Mouse (Mus musculus): ENCODE measurements around the gene Pacrg. TPM values are rescaled to one million over a fixed set of nuclear protein-coding genes. Genes with fewer than 3 reads are reported as not detected.

Gene Pacrg
- 0.89 TPM in 1 of 2 replicates, not detected in the other for total RNA-seq (2017)

DNA sequence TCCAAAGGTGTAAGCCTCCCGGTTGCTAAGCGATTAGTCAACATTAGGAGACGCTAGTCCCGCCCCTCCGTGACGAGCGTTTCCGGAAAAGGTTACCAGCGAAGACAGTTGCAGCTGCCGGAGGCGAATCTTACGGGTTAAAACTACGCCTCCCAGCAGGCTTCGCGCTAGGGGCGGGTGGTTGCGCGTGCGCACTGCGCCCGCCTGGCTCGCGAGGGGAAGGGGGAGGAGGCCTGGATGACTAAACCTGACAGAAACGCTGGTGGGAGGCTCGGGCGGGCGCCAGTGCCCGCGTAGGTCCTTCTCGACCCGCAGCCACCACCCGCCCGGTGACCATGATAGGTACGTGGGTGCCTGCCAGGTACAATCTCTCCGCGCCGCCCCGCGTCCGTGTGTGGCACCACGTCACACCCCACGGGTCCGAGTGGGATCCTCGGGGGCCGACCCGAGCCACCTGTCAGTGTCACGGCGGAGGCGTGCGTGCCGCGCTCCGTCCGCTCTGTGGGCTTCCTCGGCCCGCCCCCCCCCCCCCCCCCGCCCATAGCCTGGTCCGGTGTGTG is at the start of gene Pacrg, which contains the start of gene Prkn:
TSS of gene Pacrg (minus strand) at position 164 of the 560 bp plus-strand sequence.
TSS of gene Prkn (plus strand) at position 237 of the 560 bp plus-strand sequence.
- ATAC-seq (replicated peaks in 1 of 2; ENCODE audit: insufficient read depth in 1 of 2, low FRiP score in 2 of 2, low TSS enrichment in 1 of 2, low read depth in 1 of 2, poor library complexity in 2 of 2, severe bottlenecking in 2 of 2): peak; percentile 97

- ATAC-seq (replicated peaks in 1 of 2; ENCODE audit: insufficient read depth in 1 of 2, low FRiP score in 2 of 2, low TSS enrichment in 1 of 2, low read depth in 1 of 2, poor library complexity in 2 of 2, severe bottlenecking in 2 of 2): no peak
These were observed 47.8 kb upstream of the Pacrg start for GRCm38 (mm10) chr17:10887924-10888323.

DNA sequence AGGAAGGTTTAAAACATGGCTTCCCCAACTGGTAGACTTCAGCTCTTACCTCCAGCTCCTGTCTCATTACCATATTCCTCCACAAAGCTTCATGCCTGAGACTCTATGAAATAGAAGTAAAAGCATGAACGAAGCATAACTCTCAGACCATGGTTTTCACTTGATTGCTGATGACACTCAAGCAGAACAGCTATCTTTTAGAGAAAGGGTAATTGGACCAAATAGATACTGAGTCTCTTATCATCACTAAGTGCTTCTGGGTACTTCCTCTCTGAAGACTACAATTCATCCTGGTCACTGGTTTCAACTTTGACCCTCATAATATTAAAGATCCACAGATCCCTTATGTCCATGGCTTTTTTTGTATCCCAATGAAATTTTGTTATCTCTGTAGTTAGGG is 42.1 kb upstream of the Pacrg start:
- no peak for ATAC-seq (replicated peaks in 1 of 2; ENCODE audit: insufficient read depth in 1 of 2, low FRiP score in 2 of 2, low TSS enrichment in 1 of 2, low read depth in 1 of 2, poor library complexity in 2 of 2, severe bottlenecking in 2 of 2)

- no peak for ATAC-seq (replicated peaks in 1 of 2; ENCODE audit: insufficient read depth in 1 of 2, low FRiP score in 2 of 2, low TSS enrichment in 1 of 2, low read depth in 1 of 2, poor library complexity in 2 of 2, severe bottlenecking in 2 of 2)
These were observed 38.9 kb upstream of the Pacrg start for GRCm38 (mm10) chr17:10878986-10879385.

DNA sequence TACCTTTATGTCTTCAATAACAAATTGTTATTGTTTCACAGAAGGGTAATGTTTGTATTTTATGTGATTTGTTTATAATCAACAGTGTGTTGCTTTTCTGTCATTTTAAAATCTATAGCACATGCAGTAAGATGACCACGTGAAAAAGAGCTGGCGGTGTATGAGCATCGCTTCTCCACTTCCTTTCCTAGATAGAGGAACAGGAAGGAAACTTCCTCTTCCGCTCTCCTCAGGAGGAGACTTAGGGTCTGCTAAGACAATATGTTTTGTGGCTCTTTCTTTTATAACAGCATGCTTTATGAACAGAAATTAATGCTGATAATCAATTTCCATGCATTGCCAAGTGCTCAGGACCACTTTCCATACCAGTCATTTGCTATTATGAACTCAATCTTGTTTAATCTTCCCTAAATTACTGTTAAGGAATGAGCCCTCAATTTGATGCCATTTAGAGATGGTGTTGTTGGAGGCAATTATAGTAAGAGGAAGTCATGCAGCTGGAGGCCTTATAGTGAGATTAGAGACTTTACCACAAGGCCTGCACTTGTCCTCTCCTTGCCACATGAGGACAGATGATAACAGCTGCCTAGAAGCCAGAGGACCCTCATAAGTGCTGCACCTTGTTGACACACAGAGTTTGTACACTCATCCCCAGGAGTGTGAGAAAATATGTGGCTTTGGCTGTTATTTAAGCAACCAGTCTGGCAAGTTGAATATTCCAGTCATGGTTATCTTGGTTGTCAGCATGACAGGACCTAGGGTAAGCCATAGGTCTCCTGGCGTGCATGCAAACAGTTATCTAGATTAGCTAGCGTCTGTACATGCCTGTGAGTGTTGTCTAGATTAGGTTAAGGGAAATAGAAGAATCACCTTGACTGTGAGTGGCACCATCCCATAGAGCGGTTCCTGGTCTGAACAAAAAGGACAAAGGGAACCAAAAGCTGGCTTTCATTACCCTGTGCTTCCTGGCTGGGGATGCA is 34.4 kb upstream of the Pacrg start:
- peak; percentile 60 to 69; a peak in 3 of 4 replicates for ATAC-seq (replicated peaks in 1 of 2; ENCODE audit: insufficient read depth in 1 of 2, low FRiP score in 2 of 2, low TSS enrichment in 1 of 2, low read depth in 1 of 2, poor library complexity in 2 of 2, severe bottlenecking in 2 of 2)

- ATAC-seq (replicated peaks in 1 of 2; ENCODE audit: insufficient read depth in 1 of 2, low FRiP score in 2 of 2, low TSS enrichment in 1 of 2, low read depth in 1 of 2, poor library complexity in 2 of 2, severe bottlenecking in 2 of 2): no peak
These were observed 14.1 kb upstream of the Pacrg start for GRCm38 (mm10) chr17:10854207-10854606.

DNA sequence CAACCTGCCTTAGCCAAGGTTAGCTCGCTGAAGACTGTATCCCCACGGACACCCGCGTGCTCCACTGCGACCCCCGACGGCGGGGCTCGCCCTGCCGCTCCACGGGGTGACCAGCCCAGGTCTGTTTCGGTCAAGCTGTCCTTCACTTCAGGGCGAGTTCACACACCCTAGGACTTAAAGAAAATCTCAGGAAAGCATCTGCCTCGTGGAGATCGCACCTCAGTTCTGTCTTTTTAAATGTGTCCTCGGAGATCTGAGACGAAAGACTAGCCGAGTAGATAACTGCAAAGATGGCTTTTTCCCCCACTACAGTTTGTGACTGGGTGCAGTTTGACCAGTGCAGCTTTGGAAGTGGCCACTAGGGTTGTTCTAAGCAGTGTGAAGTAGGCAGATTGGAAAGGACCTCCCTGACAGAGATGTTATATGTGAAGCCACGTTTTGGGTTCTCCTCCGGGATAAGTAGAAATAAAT is 655 bp upstream of the Pacrg start:
- peak; percentile 44 to 58; a peak in 3 of 4 replicates for ATAC-seq (replicated peaks in 1 of 2; ENCODE audit: insufficient read depth in 1 of 2, low FRiP score in 2 of 2, low TSS enrichment in 1 of 2, low read depth in 1 of 2, poor library complexity in 2 of 2, severe bottlenecking in 2 of 2)

DNA sequence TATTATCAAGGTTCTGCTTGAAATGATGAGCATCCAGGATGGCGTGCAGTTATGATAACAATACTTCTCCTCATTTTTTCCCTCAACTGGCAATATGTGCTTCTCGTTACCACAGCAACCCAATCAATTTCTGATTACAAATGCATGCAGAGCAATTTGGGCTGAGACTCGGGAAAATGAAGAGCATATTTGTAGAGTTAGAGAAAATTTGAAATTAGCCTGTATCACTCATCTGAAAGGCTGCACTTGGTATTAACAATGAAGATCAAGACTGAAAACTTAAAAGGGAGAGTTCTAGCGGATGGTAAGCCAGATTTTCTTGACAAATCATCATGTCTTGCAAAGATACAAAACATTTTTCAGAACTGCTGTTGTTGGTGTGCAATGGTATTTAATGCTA is 21.1 kb downstream of the Pacrg start:
- ATAC-seq (replicated peaks in 1 of 2; ENCODE audit: insufficient read depth in 1 of 2, low FRiP score in 2 of 2, low TSS enrichment in 1 of 2, low read depth in 1 of 2, poor library complexity in 2 of 2, severe bottlenecking in 2 of 2): no peak

DNA sequence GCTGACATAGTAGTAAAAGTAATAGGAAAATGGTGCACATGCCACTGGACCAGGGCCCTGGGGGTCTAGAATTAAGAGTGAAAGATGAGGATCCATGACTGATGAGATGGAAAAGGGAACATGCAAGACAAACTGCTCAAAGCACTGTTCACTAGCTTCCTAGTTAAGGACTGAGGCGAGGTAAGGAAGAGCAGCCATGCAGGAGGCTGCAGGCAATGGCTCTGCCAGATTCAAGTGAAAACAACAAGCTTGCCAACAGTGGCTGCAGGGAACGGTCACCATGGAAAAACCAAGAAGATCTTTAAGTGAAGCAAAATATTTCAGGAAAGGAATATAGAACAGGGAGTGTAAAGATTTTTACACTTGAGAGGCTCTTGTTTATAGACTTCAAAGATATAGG is 31.5 kb downstream of the Pacrg start:
- no peak for ATAC-seq (replicated peaks in 1 of 2; ENCODE audit: insufficient read depth in 1 of 2, low FRiP score in 2 of 2, low TSS enrichment in 1 of 2, low read depth in 1 of 2, poor library complexity in 2 of 2, severe bottlenecking in 2 of 2)

DNA sequence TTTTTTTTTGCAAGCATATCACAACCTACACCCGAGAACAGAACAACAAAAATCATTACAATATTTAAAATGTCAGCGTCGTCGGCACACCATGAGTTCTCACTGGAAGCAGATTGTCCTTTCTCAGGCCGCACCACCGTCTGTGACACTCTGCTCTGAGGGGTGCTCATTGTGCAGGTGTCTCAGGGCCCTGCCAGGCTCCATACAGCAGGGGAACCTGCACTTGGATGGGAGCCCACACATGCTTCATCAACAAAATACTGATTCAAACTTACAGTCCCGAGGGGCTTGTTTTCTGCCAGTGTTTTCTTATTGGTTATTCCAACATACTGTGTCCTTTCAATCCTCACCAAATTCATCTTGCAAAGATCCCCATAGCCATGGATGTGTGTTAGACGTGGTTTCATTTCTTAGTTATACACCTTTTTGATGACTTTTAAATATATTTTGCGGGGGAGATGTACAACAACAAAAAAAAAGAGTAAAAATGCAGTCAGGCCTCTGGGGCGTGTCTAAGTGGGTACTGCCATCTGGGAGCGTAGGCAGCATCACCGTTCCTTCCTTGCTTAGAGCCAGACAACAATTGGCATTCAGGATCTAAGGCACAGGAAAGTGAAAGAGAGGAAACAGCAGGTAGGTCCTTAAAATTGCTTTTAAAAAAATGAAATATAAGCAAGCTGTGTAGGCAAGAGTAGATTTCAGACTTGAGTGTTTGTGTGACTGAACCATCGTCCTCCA is 32.7 kb downstream of the Pacrg start:
- ATAC-seq (replicated peaks in 1 of 2; ENCODE audit: insufficient read depth in 1 of 2, low FRiP score in 2 of 2, low TSS enrichment in 1 of 2, low read depth in 1 of 2, poor library complexity in 2 of 2, severe bottlenecking in 2 of 2): no peak

- ATAC-seq (replicated peaks in 1 of 2; ENCODE audit: insufficient read depth in 1 of 2, low FRiP score in 2 of 2, low TSS enrichment in 1 of 2, low read depth in 1 of 2, poor library complexity in 2 of 2, severe bottlenecking in 2 of 2): no peak
These were observed 33.4 kb downstream of the Pacrg start for GRCm38 (mm10) chr17:10806692-10807091.

- no peak for ATAC-seq (replicated peaks in 1 of 2; ENCODE audit: insufficient read depth in 1 of 2, low FRiP score in 2 of 2, low TSS enrichment in 1 of 2, low read depth in 1 of 2, poor library complexity in 2 of 2, severe bottlenecking in 2 of 2)
These were observed 48.5 kb downstream of the Pacrg start for GRCm38 (mm10) chr17:10791661-10792060.

GRCm38 (mm10) chr17:10784401-10784920 is 55.6 kb downstream of the Pacrg start:
- ATAC-seq (replicated peaks in 1 of 2; ENCODE audit: insufficient read depth in 1 of 2, low FRiP score in 2 of 2, low TSS enrichment in 1 of 2, low read depth in 1 of 2, poor library complexity in 2 of 2, severe bottlenecking in 2 of 2): no peak

DNA sequence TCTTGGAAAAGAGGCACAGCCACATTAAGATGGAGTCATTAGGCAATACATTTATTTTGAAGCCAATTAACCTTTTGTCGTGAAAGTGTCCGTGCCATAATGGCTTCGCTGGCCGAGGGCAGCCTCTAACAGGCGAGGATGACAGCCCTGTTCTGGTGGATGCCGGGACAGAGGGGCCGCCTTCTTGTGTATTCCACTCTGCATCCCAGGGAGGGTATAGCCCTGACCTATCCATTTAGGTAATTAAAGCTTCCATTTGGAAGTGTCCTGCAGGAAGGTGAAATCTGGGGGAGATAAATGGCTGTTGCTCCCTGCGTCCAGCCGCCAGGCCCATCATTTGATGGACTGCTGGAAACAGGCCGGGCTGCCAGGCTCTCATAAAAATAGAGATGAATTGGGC is 63.6 kb downstream of the Pacrg start:
- no peak for ATAC-seq (replicated peaks in 1 of 2; ENCODE audit: insufficient read depth in 1 of 2, low FRiP score in 2 of 2, low TSS enrichment in 1 of 2, low read depth in 1 of 2, poor library complexity in 2 of 2, severe bottlenecking in 2 of 2)

DNA sequence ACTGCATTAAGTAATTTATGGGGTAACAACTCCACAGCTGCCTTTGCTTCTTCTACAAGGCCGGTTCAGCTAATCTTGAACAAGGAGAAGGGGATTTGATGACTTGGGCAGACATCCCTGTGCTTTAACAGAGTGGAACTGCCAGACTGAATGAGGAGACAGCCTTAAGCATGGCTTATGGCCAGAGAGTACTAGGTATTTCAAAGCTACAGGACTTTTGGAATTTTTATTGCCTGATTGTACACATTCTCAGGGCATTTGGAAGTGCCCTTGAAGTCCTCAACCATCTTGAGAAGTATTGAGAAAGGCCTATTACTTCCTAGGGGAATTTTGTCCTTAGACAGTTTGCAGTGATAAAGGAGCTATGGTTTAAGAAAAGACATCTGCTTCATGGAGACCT is 65.6 kb downstream of the Pacrg start:
- ATAC-seq (replicated peaks in 1 of 2; ENCODE audit: insufficient read depth in 1 of 2, low FRiP score in 2 of 2, low TSS enrichment in 1 of 2, low read depth in 1 of 2, poor library complexity in 2 of 2, severe bottlenecking in 2 of 2): no peak

GRCm38 (mm10) chr17:10772207-10772606 is 67.9 kb downstream of the Pacrg start:
- 0 out of 4 replicates have a peak, but pooled peaks of 1 of the 2 experiments have one; percentile 42 for ATAC-seq (replicated peaks in 1 of 2; ENCODE audit: insufficient read depth in 1 of 2, low FRiP score in 2 of 2, low TSS enrichment in 1 of 2, low read depth in 1 of 2, poor library complexity in 2 of 2, severe bottlenecking in 2 of 2)

- no peak for ATAC-seq (replicated peaks in 1 of 2; ENCODE audit: insufficient read depth in 1 of 2, low FRiP score in 2 of 2, low TSS enrichment in 1 of 2, low read depth in 1 of 2, poor library complexity in 2 of 2, severe bottlenecking in 2 of 2)
These were observed 70.2 kb downstream of the Pacrg start for GRCm38 (mm10) chr17:10769873-10770272.
